Mouse (Mus musculus) brown adipose tissue, adult 24 weeks (tissue): ENCODE results near the gene Kank4. TPM values are rescaled to one million over a fixed set of nuclear protein-coding genes. Genes with fewer than 3 reads are reported as not detected.
"Not testable (repeated sequence)": the region's sequence is repeated elsewhere in the genome, so short reads cannot be mapped to it uniquely, and the experiment has no call there.

ENCODE experiments used
- H3K27ac ChIP-seq: fragments of 200-500 bp; replicated peaks from 2 replicates; pipeline ENCODE4 v1.5.1; 2012; ENCODE audit warnings: low read depth, mild to moderate bottlenecking, low read length
- H3K4me1 ChIP-seq: fragments of 200-500 bp; 2 replicates; pipeline ENCODE4 v1.6.1; 2012; ENCODE audit warnings: low read length, mixed read lengths; ENCODE audit not compliant: control insufficient read depth, insufficient read depth, insufficient read length
- H3K4me3 ChIP-seq: fragments of 200-500 bp; 2 replicates; pipeline ENCODE4 v1.5.1; 2012; ENCODE audit warnings: low read depth, mild to moderate bottlenecking, low read length, moderate library complexity; ENCODE audit not compliant: insufficient read depth
- polyA plus RNA-seq: library from polyadenylated mRNA; stranded (reverse); fragments of >200 nt; gene quantifications from 2 replicates; pipeline ENCODE4 v1.2.4, GENCODE M21; 2012; ENCODE audit not compliant: missing spikeins, insufficient read depth, insufficient read length

Kank4 gene
- polyA plus RNA-seq: 0.54 and 0.63 TPM in 2 replicates

- Histone ChIP-seq H3K4me1 (no peaks in the 10 kb centered on the region), H3K27ac (no peak within 1 kb of the TSS), H3K4me3 (peak within 1 kb of the TSS; percentile 57)
Measured at GRCm38 (mm10) chr4:98817184-98817911, at the start of gene Kank4. Gene Kank4 (minus strand): TSS chr4:98817537.

- Histone ChIP-seq H3K4me3 (no peak overlapping the region), H3K4me1 (no peaks in the 10 kb centered on the region), H3K27ac (no peak overlapping the region)
Measured at GRCm38 (mm10) chr4:98865386-98866237, 48.3 kb upstream of the Kank4 start.

GRCm38 (mm10) chr4:98864546-98864945 lies 47.2 kb upstream of the Kank4 start:
- H3K27ac ChIP-seq: no peak overlapping the region
- no peak overlapping the region for H3K4me3 ChIP-seq

GRCm38 (mm10) chr4:98864094-98864493 lies 46.8 kb upstream of the Kank4 start:
- no peak overlapping the region for H3K27ac ChIP-seq

More at GRCm38 (mm10) chr4:98864546-98864945, 47.2 kb upstream of the Kank4 start:
- H3K4me1 ChIP-seq: no peaks in the 10 kb centered on the region

GRCm38 (mm10) chr4:98863451-98863850 lies 46.1 kb upstream of the Kank4 start:
- Histone ChIP-seq H3K4me3 (no peak overlapping the region), H3K27ac (no peak overlapping the region)

More at GRCm38 (mm10) chr4:98864094-98864493, 46.8 kb upstream of the Kank4 start:
- H3K4me3 ChIP-seq: no peak overlapping the region
- H3K4me1 ChIP-seq: no peaks in the 10 kb centered on the region

GRCm38 (mm10) chr4:98858151-98858855 lies 41.0 kb upstream of the Kank4 start:
- Histone ChIP-seq H3K27ac (no peak overlapping the region), H3K4me3 (no peak overlapping the region), H3K4me1 (no peaks in the 10 kb centered on the region)

More at GRCm38 (mm10) chr4:98863451-98863850, 46.1 kb upstream of the Kank4 start:
- no peaks in the 10 kb centered on the region for H3K4me1 ChIP-seq

- H3K4me3 ChIP-seq: no peak overlapping the region
- H3K4me1 ChIP-seq: no peaks in the 10 kb centered on the region
- no peak overlapping the region for H3K27ac ChIP-seq
Measured at GRCm38 (mm10) chr4:98857037-98857648, 39.8 kb upstream of the Kank4 start.

GRCm38 (mm10) chr4:98853926-98854325 lies 36.6 kb upstream of the Kank4 start:
- no peak overlapping the region for H3K27ac ChIP-seq
- no peak overlapping the region for H3K4me3 ChIP-seq
- no peaks in the 10 kb centered on the region for H3K4me1 ChIP-seq

- not testable (repeated sequence) for H3K4me3 ChIP-seq, H3K27ac ChIP-seq, H3K4me1 ChIP-seq
Measured at GRCm38 (mm10) chr4:98850485-98850884, 33.1 kb upstream of the Kank4 start.

GRCm38 (mm10) chr4:98847120-98847885 lies 30.0 kb upstream of the Kank4 start:
- no peak overlapping the region for H3K27ac ChIP-seq
- no peak overlapping the region for H3K4me3 ChIP-seq
- H3K4me1 ChIP-seq: no peaks in the 10 kb centered on the region

GRCm38 (mm10) chr4:98846396-98846795 lies 29.1 kb upstream of the Kank4 start:
- Histone ChIP-seq H3K4me1 (no peaks in the 10 kb centered on the region), H3K27ac (no peak overlapping the region), H3K4me3 (no peak overlapping the region)

GRCm38 (mm10) chr4:98845687-98846125 lies 28.4 kb upstream of the Kank4 start:
- Histone ChIP-seq H3K27ac (no peak overlapping the region), H3K4me1 (no peaks in the 10 kb centered on the region), H3K4me3 (no peak overlapping the region)

- Histone ChIP-seq H3K4me3 (no peak overlapping the region), H3K27ac (no peak overlapping the region), H3K4me1 (no peaks in the 10 kb centered on the region)
Measured at GRCm38 (mm10) chr4:98845201-98845600, 27.9 kb upstream of the Kank4 start.
